Mouse (Mus musculus): ENCODE measurements around the gene Zfp318. TPM values are rescaled to one million over a fixed set of nuclear protein-coding genes. Genes with fewer than 3 reads are reported as not detected.

Gene Zfp318
- total RNA-seq, 1 experiment: 14.0 TPM

DNA sequence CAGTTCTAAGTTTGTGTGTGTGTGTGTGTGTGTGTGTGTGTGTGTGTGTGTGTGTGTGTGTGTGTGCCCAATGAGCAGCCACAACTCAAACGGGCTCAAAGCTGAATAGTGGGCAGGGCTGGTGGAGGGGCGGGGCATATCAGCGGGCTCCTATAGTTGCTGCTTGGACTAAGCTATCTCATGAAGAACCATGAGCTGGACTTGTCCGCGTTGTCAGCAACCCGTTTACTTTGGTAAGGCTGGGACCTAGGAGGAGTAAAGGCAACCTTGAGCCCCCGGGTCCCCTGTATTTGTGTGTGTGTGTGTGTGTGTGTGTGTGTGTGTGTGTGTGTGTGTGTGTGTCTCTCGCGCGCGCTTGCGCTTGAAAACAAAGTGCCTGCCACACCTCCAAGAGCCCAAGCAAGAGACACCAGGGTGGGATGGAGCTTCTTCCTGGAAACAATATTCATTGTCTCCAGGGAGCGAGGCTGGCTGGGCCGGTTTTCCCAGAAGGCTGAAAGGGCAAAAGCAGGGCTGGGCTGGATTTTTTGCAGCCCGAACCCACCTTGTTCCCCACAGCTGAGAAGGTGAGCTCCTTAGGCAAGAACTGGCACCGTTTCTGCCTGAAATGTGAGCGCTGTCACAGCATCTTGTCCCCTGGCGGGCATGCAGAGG lies 45.4 kb downstream of the Zfp318 start, which contains the start of gene Crip3:
Crip3 (plus strand) TSS at position 166 of the 654 bp plus-strand sequence.
- H3K9me3 ChIP-seq (ENCODE audit: control insufficient read depth, insufficient read depth, low read depth, low read length): no peaks in the 10 kb centered on the region
- no peak for TF ChIP-seq HCFC1 (IDR thresholded peaks at IDR 0.05; ENCODE audit: borderline replicate concordance, insufficient read depth, low read length)
- no peak for TF ChIP-seq MAFK (IDR thresholded peaks at IDR 0.05; ENCODE audit: insufficient read depth, low read depth, low read length)
- peak; percentile 63; the same call in 1 of the 2 replicates for TF ChIP-seq CHD2 (IDR thresholded peaks at IDR 0.05; ENCODE audit: low read depth, low read length)
- TF ChIP-seq ZC3H11A (IDR thresholded peaks at IDR 0.05; ENCODE audit: borderline replicate concordance, low read depth, low read length): no peak
- no peak for DNase-seq (ENCODE audit: low read depth, low spot score)
- in situ Hi-C loops (cut with MboI; ENCODE audit: low sequenced_read_pairs in 2 of 2, unreplicated experiment in 2 of 2): no loop called here
- H3K4me1 ChIP-seq (ENCODE audit: control insufficient read depth in 2 of 2, insufficient read depth in 2 of 2, low read length in 2 of 2, poor library complexity in 1 of 2): peaks cover 0 to 10% of the 10 kb centered on the region in 2 experiments; a peak in 1 of 4 replicates
- H3K36me3 ChIP-seq (ENCODE audit: control insufficient read depth, insufficient read depth, low read length, poor library complexity, severe bottlenecking): no peaks in the 10 kb centered on the region
- peak within 1 kb of the TSS; percentile 13 to 26; a peak in 2 of 4 replicates for H3K4me3 ChIP-seq (ENCODE audit: insufficient read depth in 1 of 2, low read depth in 1 of 2, low read length in 2 of 2, poor library complexity in 1 of 2, severe bottlenecking in 1 of 2)
- H3K27ac ChIP-seq (ENCODE audit: insufficient read depth, low read depth, low read length, poor library complexity, severe bottlenecking): no peak within 1 kb of the TSS
- H3K9ac ChIP-seq (ENCODE audit: insufficient read depth, low read depth, low read length, poor library complexity, severe bottlenecking): no peak within 1 kb of the TSS

GRCm38 (mm10) chr17:46433627-46434026 lies 50.1 kb downstream of the Zfp318 start:
- Histone ChIP-seq H3K9me3 (ENCODE audit: control insufficient read depth, insufficient read depth, low read depth, low read length) (no peaks in the 10 kb centered on the region), H3K4me3 (ENCODE audit: insufficient read depth in 1 of 2, low read depth in 1 of 2, low read length in 2 of 2, poor library complexity in 1 of 2, severe bottlenecking in 1 of 2) (peak overlapping the region; percentile 55 to 80), H3K9ac (ENCODE audit: insufficient read depth, low read depth, low read length, poor library complexity, severe bottlenecking) (peak overlapping the region; percentile 49; the same call in 1 of the 2 replicates), H3K36me3 (ENCODE audit: control insufficient read depth, insufficient read depth, low read length, poor library complexity, severe bottlenecking) (no peaks in the 10 kb centered on the region), H3K27ac (ENCODE audit: insufficient read depth, low read depth, low read length, poor library complexity, severe bottlenecking) (no peak overlapping the region), H3K4me1 (ENCODE audit: control insufficient read depth in 2 of 2, insufficient read depth in 2 of 2, low read length in 2 of 2, poor library complexity in 1 of 2) (peaks cover 2 to 31% of the 10 kb centered on the region in 2 experiments; a peak in 3 of 4 replicates)
- TF ChIP-seq ZC3H11A (IDR thresholded peaks at IDR 0.05; ENCODE audit: borderline replicate concordance, low read depth, low read length) (no peak), ZNF384 (IDR thresholded peaks at IDR 0.05; ENCODE audit: low read depth, low read length) (no peak), MAFK (IDR thresholded peaks at IDR 0.05; ENCODE audit: insufficient read depth, low read depth, low read length) (no peak), CHD2 (IDR thresholded peaks at IDR 0.05; ENCODE audit: low read depth, low read length) (no peak)
- DNase-seq (ENCODE audit: low read depth, low spot score): no peak
- in situ Hi-C loops (cut with MboI; ENCODE audit: low sequenced_read_pairs in 2 of 2, unreplicated experiment in 2 of 2): no loop called here

DNA sequence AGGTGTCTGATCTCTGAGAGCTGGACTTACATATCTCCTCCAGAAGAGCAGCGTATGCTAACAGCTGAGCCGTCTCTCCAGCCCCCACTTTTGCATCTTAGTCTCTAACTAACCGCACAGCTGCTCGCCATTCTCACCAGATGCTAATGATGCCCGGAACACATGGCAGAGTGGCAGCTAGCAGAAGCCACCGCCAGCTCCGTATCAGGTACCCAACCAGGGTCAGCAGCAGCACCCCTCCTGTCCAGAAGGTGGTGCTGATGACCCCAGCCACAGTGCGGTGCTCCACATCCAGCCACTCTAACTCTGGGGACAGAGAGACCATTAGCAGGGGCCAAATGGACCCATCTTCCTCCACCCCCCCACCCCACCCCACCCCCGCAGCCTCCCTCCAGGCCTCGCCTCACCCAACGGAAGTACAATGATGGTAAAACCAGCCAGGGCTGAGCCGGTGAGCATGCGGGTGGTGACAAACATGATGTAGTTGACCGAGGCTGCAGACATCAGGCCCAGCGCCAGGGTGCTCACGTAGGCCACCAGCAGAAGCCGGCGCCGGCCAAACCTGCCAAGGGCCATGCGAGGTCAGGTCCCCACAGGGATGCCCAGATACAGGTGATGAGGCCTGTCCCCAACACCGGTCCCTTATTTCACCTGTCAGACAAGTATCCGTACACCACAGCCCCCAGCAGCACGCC lies 53.3 kb downstream of the Zfp318 start:
- DNase-seq (ENCODE audit: low read depth, low spot score): no peak
- H3K9me3 ChIP-seq (ENCODE audit: control insufficient read depth, insufficient read depth, low read depth, low read length): no peaks in the 10 kb centered on the region
- H3K4me3 ChIP-seq (ENCODE audit: insufficient read depth in 1 of 2, low read depth in 1 of 2, low read length in 2 of 2, poor library complexity in 1 of 2, severe bottlenecking in 1 of 2): peak overlapping the region; percentile 42 to 43; a peak in 3 of 4 replicates
- in situ Hi-C loops (cut with MboI; ENCODE audit: low sequenced_read_pairs in 2 of 2, unreplicated experiment in 2 of 2): no loop called here
- peaks cover 3 to 28% of the 10 kb centered on the region in 2 experiments; a peak in 3 of 4 replicates for H3K4me1 ChIP-seq (ENCODE audit: control insufficient read depth in 2 of 2, insufficient read depth in 2 of 2, low read length in 2 of 2, poor library complexity in 1 of 2)
- TF ChIP-seq MAFK (IDR thresholded peaks at IDR 0.05; ENCODE audit: insufficient read depth, low read depth, low read length) (no peak), HCFC1 (IDR thresholded peaks at IDR 0.05; ENCODE audit: borderline replicate concordance, insufficient read depth, low read length) (no peak)
- no peak overlapping the region for H3K27ac ChIP-seq (ENCODE audit: insufficient read depth, low read depth, low read length, poor library complexity, severe bottlenecking)
- H3K9ac ChIP-seq (ENCODE audit: insufficient read depth, low read depth, low read length, poor library complexity, severe bottlenecking): peak overlapping the region; percentile 59
- H3K36me3 ChIP-seq (ENCODE audit: control insufficient read depth, insufficient read depth, low read length, poor library complexity, severe bottlenecking): no peaks in the 10 kb centered on the region

DNA sequence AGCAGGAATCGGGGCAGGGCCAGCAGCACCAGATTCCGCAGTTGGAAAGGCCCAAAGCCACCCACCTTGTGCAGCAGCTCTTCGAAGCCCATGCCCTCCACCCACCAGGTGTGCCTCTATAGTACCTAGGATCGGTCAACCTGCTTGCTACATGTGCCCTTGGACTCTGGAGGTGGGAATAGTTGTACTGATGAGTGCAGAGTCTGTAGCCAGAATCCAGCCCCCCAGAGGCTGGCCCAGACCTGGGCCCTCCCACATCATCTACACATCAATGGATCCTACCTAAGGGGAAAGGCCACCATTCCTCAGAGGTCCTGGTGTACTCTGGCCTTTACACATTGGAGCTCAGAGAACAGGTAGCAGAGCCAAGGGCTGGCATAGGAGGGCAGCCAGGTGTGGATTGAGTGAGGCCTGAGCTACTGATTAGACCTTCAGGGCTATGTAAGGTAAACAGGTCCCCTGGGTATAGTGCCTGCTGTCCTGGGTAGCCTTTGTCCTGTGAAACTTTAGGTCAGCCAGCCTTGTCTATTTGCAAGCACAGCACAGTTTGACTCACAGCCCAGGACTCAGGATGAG lies 54.9 kb downstream of the Zfp318 start, which contains the start of gene Slc22a7:
Slc22a7 (minus strand) TSS at position 160 of the 576 bp plus-strand sequence.
- Histone ChIP-seq H3K4me3 (ENCODE audit: insufficient read depth in 1 of 2, low read depth in 1 of 2, low read length in 2 of 2, poor library complexity in 1 of 2, severe bottlenecking in 1 of 2) (peak within 1 kb of the TSS; percentile 42 to 43; a peak in 2 of 4 replicates), H3K4me1 (ENCODE audit: control insufficient read depth in 2 of 2, insufficient read depth in 2 of 2, low read length in 2 of 2, poor library complexity in 1 of 2) (peaks cover 3 to 35% of the 10 kb centered on the region in 2 experiments; a peak in 3 of 4 replicates), H3K9ac (ENCODE audit: insufficient read depth, low read depth, low read length, poor library complexity, severe bottlenecking) (peak within 1 kb of the TSS; percentile 59; the same call in 1 of the 2 replicates), H3K27ac (ENCODE audit: insufficient read depth, low read depth, low read length, poor library complexity, severe bottlenecking) (peak within 1 kb of the TSS; percentile 34; the same call in 1 of the 2 replicates), H3K9me3 (ENCODE audit: control insufficient read depth, insufficient read depth, low read depth, low read length) (no peaks in the 10 kb centered on the region), H3K36me3 (ENCODE audit: control insufficient read depth, insufficient read depth, low read length, poor library complexity, severe bottlenecking) (no peaks in the 10 kb centered on the region)
- in situ Hi-C loops (cut with MboI; ENCODE audit: low sequenced_read_pairs in 2 of 2, unreplicated experiment in 2 of 2): no loop called here
- DNase-seq (ENCODE audit: low read depth, low spot score): no peak
- TF ChIP-seq ZC3H11A (IDR thresholded peaks at IDR 0.05; ENCODE audit: borderline replicate concordance, low read depth, low read length): no peak
- TF ChIP-seq ZNF384 (IDR thresholded peaks at IDR 0.05; ENCODE audit: low read depth, low read length): no peak
- no peak for TF ChIP-seq MAFK (IDR thresholded peaks at IDR 0.05; ENCODE audit: insufficient read depth, low read depth, low read length)
- no peak for TF ChIP-seq HCFC1 (IDR thresholded peaks at IDR 0.05; ENCODE audit: borderline replicate concordance, insufficient read depth, low read length)
- TF ChIP-seq CHD2 (IDR thresholded peaks at IDR 0.05; ENCODE audit: low read depth, low read length): no peak

All from ES-E14 (cell line).